Mouse (Mus musculus) erythroblast, embryonic 14.5 days (primary cell): ENCODE results near the gene Slc47a2. TPM values are rescaled to one million over a fixed set of nuclear protein-coding genes. Genes with fewer than 3 reads are reported as not detected.

Experiments used
- H3K27me3 ChIP-seq: 2 replicates; pipeline ENCODE4 v1.6.1; 2012; ENCODE audit warnings: inconsistent platforms; ENCODE audit not compliant: control insufficient read depth
- H3K36me3 ChIP-seq: 2 replicates; pipeline ENCODE4 v1.6.1; 2012; ENCODE audit warnings: mild to moderate bottlenecking, inconsistent platforms; ENCODE audit not compliant: control insufficient read depth
- H3K4me1 ChIP-seq: 2 replicates; pipeline ENCODE4 v1.6.1; 2012; ENCODE audit warnings: inconsistent platforms; ENCODE audit not compliant: control insufficient read depth
- H3K4me3 ChIP-seq: replicated peaks from 2 replicates; pipeline ENCODE3; 2012; ENCODE audit warnings: moderate library complexity, mild to moderate bottlenecking, inconsistent platforms
- H3K9me3 ChIP-seq: 2 replicates; pipeline ENCODE4 v1.6.1; 2012; ENCODE audit warnings: low read length, inconsistent platforms, mixed read lengths; ENCODE audit not compliant: control insufficient read depth
- GATA1 ChIP-seq: IDR thresholded peaks from 2 replicates; pipeline ENCODE4 v1.6.1; 2012; ENCODE audit warnings: low read length, inconsistent platforms, mixed read lengths
- TAL1 ChIP-seq: IDR thresholded peaks from 3 replicates; pipeline ENCODE4 v1.6.1; 2012; ENCODE audit warnings: low read length, inconsistent platforms, mixed read lengths
- polyA plus RNA-seq: library from polyadenylated mRNA; stranded (reverse); fragments of >175 nt; gene quantifications from 2 replicates; pipeline ENCODE4 v1.2.3, GENCODE M21; 2012

Slc47a2 gene
- polyA plus RNA-seq, 1 experiment: not detected

DNA sequence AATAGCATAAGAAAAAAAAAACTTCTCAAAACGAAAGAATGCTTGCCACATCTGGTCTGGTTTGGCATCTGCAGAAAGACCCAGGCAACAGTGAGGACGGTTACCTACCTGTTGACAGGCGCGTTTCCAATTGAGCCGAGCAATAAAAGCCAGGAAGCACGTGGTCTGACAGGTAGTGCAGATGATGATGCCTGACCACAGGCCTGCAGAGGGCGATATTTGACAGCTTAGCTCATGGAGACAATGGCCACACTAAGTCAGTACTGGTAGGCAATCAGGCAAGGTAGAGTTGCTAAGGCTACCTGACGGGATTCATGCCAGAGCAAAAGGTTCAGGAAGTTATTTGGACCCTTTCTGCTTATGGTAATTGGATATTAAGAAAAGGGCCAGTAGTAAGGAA lies 6.7 kb upstream of the Slc47a2 start:
- Histone ChIP-seq H3K27me3 (peaks cover 12% of the 10 kb centered on the region), H3K4me3 (no peak overlapping the region)

DNA sequence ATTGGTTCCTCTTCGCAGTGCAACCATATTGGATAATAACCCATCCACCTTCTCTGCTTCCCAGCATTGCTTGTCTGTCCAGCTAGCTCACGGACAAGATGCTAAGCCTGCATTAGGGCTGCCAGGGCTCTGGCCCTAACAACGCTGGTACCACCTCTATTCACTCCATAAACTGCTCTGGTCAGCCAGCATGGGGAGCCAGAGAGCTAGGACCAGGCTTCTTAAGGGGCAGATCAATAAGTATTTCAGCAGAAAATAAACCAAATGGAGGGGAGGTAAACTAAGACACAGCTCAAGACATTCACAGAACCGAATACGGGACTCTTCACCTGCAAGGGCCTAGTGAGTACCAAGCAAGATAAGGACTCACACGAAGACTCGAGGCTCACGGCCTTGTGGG lies 3.5 kb upstream of the Slc47a2 start:
- no peaks in the 10 kb centered on the region for H3K9me3 ChIP-seq
- peaks cover 42% of the 10 kb centered on the region for H3K27me3 ChIP-seq
- H3K36me3 ChIP-seq: no peaks in the 10 kb centered on the region
- H3K4me1 ChIP-seq: no peaks in the 10 kb centered on the region
- H3K4me3 ChIP-seq: no peak overlapping the region
- TF ChIP-seq TAL1 (no peak), GATA1 (no peak)

More for the DNA sequence above, 6.7 kb upstream of the Slc47a2 start:
- TF ChIP-seq TAL1 (no peak), GATA1 (no peak)
- no peaks in the 10 kb centered on the region for H3K4me1 ChIP-seq
- no peaks in the 10 kb centered on the region for H3K9me3 ChIP-seq
- no peaks in the 10 kb centered on the region for H3K36me3 ChIP-seq

DNA sequence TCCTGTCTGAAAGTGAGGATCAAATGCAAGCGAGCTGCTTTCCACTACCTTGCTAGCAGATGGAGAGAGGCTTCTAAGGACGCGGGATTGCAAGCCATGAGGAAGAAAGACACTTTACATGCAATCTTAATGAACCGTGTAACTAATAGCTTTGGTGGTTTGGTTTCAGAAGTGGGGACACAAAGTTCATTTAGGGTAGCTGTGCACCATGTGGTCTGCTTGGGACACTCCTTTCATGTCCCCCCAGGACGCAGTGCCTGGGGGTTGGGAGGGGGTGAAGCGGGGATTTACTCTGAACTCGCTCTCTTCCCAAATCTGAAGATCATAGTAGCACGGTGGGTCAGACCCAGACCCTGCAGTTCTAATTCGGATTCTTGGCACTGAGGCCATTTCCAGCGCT lies 689 bp downstream of the Slc47a2 start:
- Histone ChIP-seq H3K4me3 (no peak overlapping the region), H3K27me3 (peaks cover 43% of the 10 kb centered on the region), H3K9me3 (no peaks in the 10 kb centered on the region), H3K36me3 (no peaks in the 10 kb centered on the region), H3K4me1 (no peaks in the 10 kb centered on the region)
- TF ChIP-seq GATA1 (no peak), TAL1 (no peak)

DNA sequence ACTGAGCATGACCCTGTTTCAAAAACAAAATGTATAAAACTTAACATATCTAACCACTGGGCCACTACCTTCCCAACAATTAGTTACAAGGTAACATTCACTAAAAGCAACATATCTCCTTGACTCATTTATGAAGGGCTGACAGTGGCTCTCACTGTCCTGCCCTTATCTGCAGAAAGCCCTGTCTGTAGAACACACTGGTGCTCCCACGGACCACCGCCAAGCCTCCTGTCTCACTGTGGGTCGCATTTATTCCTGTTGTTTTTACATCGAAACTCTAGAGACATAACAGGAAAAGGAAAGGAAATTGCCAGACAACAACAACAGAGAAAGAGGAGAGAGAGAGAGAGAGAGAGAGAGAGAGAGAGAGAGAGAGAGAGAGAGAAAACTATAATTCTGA lies 1.4 kb downstream of the Slc47a2 start:
- H3K36me3 ChIP-seq: no peaks in the 10 kb centered on the region
- TF ChIP-seq TAL1 (no peak), GATA1 (no peak)
- no peak overlapping the region for H3K4me3 ChIP-seq
- H3K9me3 ChIP-seq: no peaks in the 10 kb centered on the region
- H3K4me1 ChIP-seq: no peaks in the 10 kb centered on the region
- H3K27me3 ChIP-seq: peaks cover 42% of the 10 kb centered on the region

DNA sequence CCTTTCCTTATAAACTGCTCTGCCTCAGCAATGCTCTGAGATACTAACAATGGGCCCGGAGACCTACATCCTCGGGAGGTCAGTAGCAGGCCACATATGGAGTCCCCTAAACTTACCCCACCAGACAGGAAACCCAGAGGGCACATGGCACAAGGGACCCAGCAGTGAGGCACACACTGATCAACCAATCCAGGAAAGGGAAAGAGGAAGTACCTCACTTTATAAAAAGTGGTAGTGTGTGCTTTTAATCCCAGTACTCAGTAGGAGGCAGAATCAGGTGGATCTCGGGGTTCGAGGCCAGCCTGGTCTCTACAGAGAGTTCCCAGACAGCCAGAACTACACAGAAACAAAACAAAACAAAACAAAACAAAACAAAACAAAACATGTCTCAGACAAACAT lies 2.3 kb downstream of the Slc47a2 start:
- peaks cover 38% of the 10 kb centered on the region for H3K27me3 ChIP-seq
- TF ChIP-seq GATA1 (no peak), TAL1 (no peak)
- H3K4me1 ChIP-seq: no peaks in the 10 kb centered on the region
- no peaks in the 10 kb centered on the region for H3K36me3 ChIP-seq
- no peak overlapping the region for H3K4me3 ChIP-seq
- no peaks in the 10 kb centered on the region for H3K9me3 ChIP-seq

DNA sequence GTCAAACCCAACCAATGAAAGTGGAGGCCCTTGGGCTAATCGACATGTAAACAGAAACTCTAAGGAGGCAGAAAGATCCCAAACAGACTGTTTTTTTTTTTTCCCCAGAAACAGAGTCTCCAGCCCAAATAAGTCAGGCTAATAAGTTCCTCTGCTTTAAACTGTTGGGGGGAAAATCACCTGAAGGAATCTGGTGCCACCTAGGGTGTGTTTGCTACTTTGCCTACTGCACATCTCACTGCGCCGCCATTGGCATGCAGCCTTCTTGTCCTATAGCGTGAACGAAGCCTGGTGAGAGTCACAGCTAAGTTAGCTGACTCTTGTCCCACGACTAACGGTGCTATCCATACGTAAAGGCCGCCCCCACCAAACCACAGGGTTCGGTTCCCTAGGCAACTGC lies 5.1 kb downstream of the Slc47a2 start:
- H3K4me1 ChIP-seq: no peaks in the 10 kb centered on the region
- H3K27me3 ChIP-seq: peaks cover 14% of the 10 kb centered on the region
- no peaks in the 10 kb centered on the region for H3K36me3 ChIP-seq
- no peaks in the 10 kb centered on the region for H3K9me3 ChIP-seq
- TF ChIP-seq TAL1: no peak
- no peak for TF ChIP-seq GATA1
- no peak overlapping the region for H3K4me3 ChIP-seq

DNA sequence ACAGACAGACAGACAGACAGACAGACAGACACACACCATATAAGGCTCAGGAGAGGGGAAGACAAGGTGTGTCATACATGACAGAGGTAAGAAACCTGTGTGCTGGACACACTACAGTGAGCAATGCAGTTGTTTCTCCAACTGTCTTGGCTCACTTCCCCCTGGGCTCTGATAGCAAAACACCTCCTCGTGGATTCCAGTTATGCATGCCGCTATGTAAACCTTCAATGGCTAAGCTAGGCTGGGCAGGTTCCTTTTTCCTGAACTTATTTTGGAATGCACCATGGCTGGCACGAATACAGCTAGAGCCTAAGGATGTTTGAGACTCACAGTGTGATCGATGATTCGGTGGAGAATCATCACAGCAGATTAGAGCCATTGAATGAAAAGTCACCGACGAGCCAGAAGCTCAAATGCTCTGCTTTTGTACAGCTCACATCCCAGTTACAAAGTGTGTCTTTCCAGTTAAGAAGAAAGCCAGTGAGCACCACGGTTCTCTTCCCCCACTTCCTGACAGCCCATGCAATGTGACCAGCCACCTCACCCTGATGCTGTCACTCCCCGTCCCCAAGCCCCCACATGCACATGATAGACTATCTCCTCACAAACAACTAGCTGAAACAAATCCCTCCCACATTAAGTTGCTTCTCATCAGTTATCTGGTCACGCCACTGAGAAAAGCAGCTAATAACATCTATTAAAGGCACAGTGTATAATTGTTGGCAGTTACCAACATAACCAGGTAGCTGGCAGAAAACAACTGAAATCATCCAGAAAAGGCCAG lies 21.6 kb downstream of the Slc47a2 start:
- H3K36me3 ChIP-seq: no peaks in the 10 kb centered on the region
- H3K4me1 ChIP-seq: peaks cover 13% of the 10 kb centered on the region
- H3K27me3 ChIP-seq: peaks cover 2% of the 10 kb centered on the region; the same call in 1 of the 2 replicates
- no peak overlapping the region for H3K4me3 ChIP-seq
- H3K9me3 ChIP-seq: no peaks in the 10 kb centered on the region
- no peak for TF ChIP-seq TAL1
- no peak for TF ChIP-seq GATA1

DNA sequence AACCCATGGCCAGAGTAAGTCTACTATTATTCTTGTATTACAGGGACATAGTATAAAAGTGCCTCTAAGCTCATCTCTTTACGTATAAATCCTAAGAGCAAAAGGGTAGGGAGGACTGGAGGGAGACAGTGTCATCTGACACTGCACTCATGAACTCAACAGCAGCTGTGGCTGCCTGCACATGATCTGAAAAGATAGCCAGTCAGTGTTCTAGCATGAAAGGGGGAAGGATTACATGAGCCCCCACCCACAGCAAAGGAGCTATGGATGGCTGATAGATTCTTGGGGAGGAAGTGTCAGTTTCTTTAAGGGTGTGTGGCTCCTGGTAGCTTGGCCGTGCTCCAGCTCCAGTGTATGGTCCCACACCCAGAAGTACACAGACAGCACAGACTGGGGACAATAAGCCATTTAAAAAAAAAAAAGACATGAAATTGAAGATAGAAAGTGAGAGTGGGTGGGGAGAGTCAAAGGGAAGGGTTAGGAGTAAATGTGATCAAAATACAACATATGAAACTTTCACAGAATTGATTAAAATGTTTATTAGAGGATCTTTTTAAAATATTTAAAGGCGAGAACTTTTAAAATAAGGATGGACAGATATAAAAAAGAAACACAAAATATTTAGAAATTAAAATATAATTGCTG lies 22.6 kb downstream of the Slc47a2 start:
- no peak for TF ChIP-seq TAL1
- TF ChIP-seq GATA1: no peak

DNA sequence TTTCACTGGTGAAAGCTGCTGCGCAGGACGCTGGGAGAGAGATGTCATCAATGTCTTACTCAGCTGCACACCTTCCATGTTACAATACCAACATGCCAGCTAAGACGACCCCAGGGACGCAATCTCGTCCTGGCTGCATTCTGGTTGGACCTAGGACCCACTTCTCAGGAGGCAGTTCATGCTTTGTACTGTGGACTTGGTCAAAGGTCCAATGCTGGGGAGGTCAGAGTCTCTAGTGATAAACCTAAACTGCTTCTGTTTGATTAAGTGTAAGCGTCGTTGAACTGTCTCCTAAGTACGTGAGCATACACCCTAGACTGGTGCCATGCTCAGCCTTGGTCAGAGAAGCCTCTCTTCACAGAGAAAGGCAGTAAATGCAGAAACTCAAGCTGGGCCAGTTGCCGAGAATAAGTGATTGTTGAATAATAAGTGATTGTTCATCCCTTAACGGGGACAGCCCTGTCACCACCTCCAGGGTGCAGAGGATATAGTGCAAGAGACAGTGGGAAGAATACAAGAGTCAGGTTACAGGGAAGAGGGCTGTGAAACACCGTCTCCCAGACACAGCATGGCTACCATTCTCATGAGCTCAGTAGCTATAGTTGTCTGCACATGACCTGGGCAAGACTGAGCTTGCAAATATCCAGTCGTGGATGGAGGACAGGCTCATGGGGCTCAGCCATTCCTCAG lies 23.3 kb downstream of the Slc47a2 start:
- Histone ChIP-seq H3K4me1 (peaks cover 13% of the 10 kb centered on the region), H3K36me3 (no peaks in the 10 kb centered on the region), H3K4me3 (no peak overlapping the region), H3K27me3 (peaks cover 2% of the 10 kb centered on the region; the same call in 1 of the 2 replicates), H3K9me3 (no peaks in the 10 kb centered on the region)
- no peak for TF ChIP-seq GATA1
- TF ChIP-seq TAL1: no peak

More for the DNA sequence above, 22.6 kb downstream of the Slc47a2 start:
- no peak overlapping the region for H3K4me3 ChIP-seq
- H3K4me1 ChIP-seq: peaks cover 13% of the 10 kb centered on the region
- H3K27me3 ChIP-seq: peaks cover 2% of the 10 kb centered on the region; the same call in 1 of the 2 replicates
- H3K36me3 ChIP-seq: no peaks in the 10 kb centered on the region
- no peaks in the 10 kb centered on the region for H3K9me3 ChIP-seq
